Mouse (Mus musculus): ENCODE measurements around the gene Gla.

The Gla gene

GRCm38 (mm10) chrX:134600659-134601379 is at the start of gene Gla, which contains the start of gene Hnrnph2:
TSS of gene Gla (minus strand) at chrX:134601125.
TSS of gene Hnrnph2 (plus strand) at chrX:134601179.
- DNase-seq (ENCODE audit: low read depth, low spot score), result peak; percentile 92

DNA sequence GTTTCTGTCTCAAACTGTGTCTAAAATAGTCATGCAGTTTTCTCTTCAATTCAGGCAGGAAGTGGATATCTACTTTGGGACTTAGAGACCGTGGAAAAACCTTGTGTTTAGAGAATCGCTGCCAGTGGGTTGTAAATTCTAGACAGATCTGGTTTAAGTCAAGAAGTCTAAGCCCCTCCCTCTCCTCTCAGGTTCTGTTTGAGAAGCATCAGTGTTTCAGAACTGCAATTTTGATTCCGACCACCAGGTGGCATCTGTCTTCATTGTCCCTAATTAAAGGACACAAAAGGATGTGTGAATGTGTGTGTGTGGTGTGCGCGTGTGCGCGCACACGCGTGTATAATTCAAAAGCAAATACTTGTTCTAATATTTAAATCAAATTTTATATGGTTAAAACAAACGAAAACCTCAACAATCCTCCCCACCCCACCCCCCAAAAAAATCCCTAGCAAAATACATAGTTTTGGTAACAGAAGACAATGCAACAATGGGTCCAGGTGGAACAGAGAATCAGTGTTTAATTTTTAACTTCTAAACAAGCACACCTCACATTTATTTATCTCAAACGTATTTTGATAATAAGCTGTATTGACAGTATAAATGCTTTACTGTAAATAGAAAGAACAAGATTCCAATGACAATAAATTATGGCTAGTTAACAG is 47.2 kb upstream of the Gla start:
- DNase-seq (ENCODE audit: low read depth, low spot score), result peak; percentile 42

DNA sequence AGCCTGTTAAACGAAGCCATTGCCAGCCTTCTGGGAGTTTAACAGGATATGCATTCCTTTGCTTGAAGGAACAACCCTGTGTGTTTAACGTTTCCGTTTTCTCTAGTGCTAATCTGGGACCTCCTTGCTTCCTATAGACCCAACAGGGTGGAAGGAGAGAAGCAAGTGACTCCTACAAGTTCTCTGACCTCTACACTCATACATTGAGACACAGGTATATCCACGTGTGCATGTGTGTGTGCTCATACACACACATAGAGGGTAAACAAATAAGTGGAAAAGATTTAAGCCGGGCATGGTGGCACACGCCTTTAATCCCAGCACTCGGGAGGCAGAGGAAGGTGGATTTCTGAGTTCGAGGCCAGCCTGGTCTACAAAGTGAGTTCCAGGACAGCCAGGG is 46.5 kb upstream of the Gla start:
- DNase-seq (ENCODE audit: low read depth, low spot score), result no peak

DNA sequence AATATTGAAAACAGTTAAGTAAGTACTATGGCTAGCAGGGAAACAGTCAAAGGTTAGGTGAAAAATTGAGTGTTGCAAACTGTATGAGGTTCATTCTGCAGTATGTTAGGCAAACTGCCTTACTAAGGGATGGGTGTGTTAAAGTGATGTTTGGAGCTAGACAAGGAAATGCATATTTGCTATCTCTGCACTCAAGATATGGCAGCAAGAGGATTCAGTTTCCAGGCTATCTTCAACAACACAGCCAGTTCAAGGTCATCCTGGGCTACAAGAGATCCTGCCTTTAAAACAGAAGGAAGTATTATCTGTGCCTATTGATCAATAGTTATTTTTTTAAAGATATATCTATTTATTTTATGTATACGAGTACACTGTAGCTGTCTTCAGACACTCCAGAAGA is 45.4 kb upstream of the Gla start:
- no peak for DNase-seq (ENCODE audit: low read depth, low spot score)

GRCm38 (mm10) chrX:134641000-134641760 is 40.3 kb upstream of the Gla start:
- DNase-seq (ENCODE audit: low read depth, low spot score), result no peak

DNA sequence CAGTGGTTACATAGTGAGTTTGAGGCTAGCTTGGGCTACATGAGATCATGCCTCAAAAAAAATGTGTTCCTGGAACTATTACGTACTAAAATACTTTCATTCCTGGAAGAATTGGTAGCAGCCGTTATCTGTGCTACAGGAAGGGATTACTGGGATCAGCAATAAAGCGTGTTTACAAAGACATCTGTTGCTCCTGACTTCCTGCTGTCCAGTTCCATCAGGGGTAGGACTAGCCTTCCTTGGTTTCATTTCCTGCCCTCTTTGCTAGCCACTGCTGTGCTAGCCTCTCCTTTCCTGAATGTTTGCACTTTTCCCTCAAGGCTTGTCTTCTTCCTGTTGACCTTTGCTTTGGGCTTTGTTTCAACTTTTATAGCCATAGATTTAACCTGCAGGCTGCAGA is 34.9 kb upstream of the Gla start:
- DNase-seq (ENCODE audit: low read depth, low spot score), result no peak

DNA sequence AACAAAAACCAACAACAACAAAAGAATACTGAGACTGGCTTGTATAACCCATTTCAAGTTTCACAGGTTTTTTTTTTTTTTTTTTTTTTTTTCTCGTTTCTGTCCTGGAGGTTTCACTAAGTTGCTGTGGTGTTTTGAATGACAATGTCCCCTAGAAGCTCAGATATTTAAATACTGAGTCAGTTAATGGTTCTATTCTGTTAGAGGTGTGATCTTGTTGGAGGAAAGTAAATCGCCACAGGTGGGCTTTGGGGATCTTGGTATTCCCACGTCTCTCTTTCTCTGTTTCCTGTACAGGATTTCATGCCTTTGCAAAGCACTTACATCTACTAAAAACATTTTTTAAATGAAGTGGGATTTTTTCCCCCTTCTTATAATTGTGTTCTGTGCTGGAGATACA is 34.2 kb upstream of the Gla start:
- no peak for DNase-seq (ENCODE audit: low read depth, low spot score)

DNA sequence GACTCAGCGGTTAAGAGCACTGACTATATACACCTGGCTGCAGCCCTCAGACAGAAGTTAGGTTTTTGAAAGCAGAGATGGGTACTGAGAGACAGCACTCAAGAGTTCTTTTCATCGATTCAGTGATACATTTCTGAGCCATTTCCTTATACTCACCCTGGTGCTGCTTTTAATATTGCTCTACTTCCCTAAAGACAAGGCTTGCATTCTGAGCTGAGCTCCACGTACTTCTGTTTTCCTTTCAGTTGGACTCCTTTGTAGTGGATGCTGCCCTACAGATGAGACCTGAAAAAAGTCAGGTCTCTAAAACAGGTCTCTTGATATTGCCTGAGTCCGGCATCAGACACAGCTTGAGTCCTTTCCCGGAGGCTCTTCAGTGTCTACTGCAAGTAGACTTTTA is 31.8 kb upstream of the Gla start:
- no peak for DNase-seq (ENCODE audit: low read depth, low spot score)

GRCm38 (mm10) chrX:134628200-134628599 is 27.3 kb upstream of the Gla start:
- no peak for DNase-seq (ENCODE audit: low read depth, low spot score)

GRCm38 (mm10) chrX:134623350-134623749 is 22.4 kb upstream of the Gla start:
- no peak for DNase-seq (ENCODE audit: low read depth, low spot score)

GRCm38 (mm10) chrX:134621685-134622084 is 20.8 kb upstream of the Gla start:
- no peak for DNase-seq (ENCODE audit: low read depth, low spot score)

- no peak for DNase-seq (ENCODE audit: low read depth, low spot score)
These were observed 19.4 kb upstream of the Gla start for GRCm38 (mm10) chrX:134620254-134620865.

DNA sequence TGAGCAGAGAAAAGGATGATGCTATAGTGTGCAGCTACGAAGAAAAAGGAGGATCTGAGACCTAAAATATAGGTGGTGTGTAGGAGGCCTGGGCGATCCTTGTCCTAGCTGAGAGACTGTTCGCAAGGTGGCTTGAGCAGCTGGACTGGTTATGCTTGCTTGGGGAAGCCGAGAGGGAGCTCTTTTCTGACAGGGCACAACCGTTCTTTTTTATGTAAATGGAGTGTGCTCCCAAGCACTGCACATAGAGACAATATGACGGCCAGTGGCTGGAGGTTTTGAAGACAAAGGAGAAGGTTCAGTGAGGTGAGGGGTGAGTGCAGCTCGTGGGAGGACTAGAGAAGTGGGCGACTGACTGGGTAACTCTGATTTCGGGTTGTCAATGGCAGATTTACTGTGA is 18.8 kb upstream of the Gla start:
- DNase-seq (ENCODE audit: low read depth, low spot score), result no peak

- DNase-seq (ENCODE audit: low read depth, low spot score), result peak; percentile 46
These were observed 13.4 kb upstream of the Gla start for GRCm38 (mm10) chrX:134614306-134614705.

GRCm38 (mm10) chrX:134612285-134612959 is 11.5 kb upstream of the Gla start:
- DNase-seq (ENCODE audit: low read depth, low spot score), result no peak

DNA sequence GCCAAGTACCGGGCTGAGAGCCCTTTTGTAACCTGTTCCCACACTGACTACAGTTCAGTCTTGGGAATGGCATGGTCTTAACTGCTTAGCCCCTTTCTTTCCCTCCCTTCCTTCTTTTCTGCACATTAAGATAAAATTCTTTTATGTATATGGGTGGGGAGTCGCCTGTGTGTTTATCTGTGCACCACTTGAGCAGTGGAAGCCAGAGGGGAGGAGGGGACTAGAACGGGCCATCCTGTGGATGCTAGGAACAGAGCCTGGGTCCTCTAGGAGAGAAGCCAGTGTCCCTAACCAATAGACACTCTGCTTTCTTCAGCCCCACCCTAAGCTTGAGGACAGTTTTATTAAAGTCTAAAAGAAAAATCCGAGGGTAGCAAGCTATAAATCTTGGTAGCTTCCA is 10.1 kb upstream of the Gla start:
- DNase-seq (ENCODE audit: low read depth, low spot score), result no peak

GRCm38 (mm10) chrX:134609472-134609871 is 8.5 kb upstream of the Gla start:
- DNase-seq (ENCODE audit: low read depth, low spot score), result no peak

DNA sequence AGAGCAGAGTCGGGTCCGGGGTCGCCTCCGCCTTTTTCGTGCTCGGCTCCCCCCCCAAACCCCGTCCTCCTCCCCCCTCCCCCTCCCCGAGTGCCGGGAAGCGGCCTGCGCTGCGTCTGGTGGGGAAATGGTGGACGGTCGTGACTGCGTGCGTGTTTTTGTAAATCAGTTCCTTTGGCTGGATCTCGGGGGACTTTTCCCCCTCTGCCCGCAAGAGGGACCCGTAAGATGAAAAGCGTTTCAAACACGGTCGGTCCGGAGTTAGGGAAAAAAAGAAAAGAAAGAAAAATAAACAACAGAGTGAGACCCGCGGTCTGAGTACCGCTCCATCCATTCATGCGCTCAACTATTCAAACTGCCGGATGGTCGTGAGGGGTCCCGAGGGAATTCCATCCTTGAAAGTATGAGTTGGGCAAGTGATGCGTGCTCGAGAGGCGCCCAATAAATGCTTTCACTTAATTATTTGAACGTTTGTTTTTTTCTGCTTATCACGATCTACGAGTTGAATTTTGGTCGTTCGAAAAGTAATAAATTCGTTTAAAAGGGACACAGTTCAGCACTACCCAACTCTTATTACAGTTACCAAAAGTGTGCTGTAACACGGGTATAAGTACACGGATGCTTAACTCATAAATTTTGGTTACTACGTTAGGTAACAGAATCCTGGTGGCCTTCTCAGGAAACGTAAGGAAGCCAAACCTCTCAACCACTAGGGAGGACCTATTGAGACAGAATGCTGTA is 625 bp upstream of the Gla start:
- DNase-seq (ENCODE audit: low read depth, low spot score), result no peak

DNA sequence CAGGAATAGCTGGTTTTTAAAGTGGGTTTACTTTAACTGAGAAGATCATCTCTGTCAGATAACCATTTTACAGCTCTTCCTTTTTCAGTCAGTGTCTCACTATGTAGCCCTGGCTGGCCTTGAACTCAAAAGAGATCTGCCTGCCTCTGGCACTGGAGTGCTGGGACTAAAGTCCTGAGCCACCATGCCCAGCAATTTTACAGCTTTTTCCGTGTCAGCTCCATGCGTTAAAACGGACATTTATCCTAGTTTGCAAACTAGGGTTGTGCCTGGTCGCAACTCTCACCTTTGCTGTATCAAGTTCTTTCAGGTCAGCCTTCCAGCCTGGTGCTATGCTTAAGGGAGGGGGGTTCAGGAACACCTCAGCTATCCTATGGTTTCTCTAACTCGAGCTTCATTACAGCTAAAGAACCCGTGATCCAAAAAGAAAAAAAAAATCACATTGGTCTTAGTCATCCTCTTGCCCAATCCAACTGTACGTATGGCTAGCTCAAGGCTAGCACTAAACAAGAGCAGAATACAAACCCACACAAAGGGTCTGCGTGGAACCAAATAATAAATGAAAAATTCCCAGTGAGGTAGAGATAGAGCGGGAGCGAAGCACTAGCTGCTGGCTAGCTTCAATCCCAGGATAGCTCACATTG is 881 bp downstream of the Gla start:
- DNase-seq (ENCODE audit: low read depth, low spot score), result no peak

- DNase-seq (ENCODE audit: low read depth, low spot score), result no peak
These were observed 11.1 kb downstream of the Gla start for GRCm38 (mm10) chrX:134589836-134590235.

Data from c-Kit-negative CD71-positive TER-119-positive erythroid progenitor cells, embryonic 14.5 days (primary cell).